Mouse (Mus musculus) frontal cortex, adult 2 months (tissue): ENCODE measurements at regions not wholly inside any gene's neighbourhood (a gene's known extent, or its start where the extent isn't known, plus 50 kb on each side); places are given as distances from the start of the nearest gene placed in this dataset.
A peak's percentile ranks its signal among the peaks of the same experiment; 100 is the strongest.

Source experiments
- DNase-seq, 2 experiments: peaks; one replicate each; pipeline ENCODE4 v3.0.0; 2022; ENCODE audit warnings: low spot score in 1 of 2; ENCODE audit errors: extremely low spot score in 1 of 2

GRCm38 (mm10) chr3:37858624-37859302 is 134.5 kb upstream of the Gm5148 start:
- DNase-seq, result no peak

GRCm38 (mm10) chr3:37846191-37847003 is 122.1 kb upstream of the Gm5148 start:
- no peak for DNase-seq

GRCm38 (mm10) chr3:37845313-37846023 is 121.2 kb upstream of the Gm5148 start:
- no peak for DNase-seq

- no peak for DNase-seq
Observed at GRCm38 (mm10) chr3:37844731-37845312, 120.5 kb upstream of the Gm5148 start.

GRCm38 (mm10) chr3:37842289-37842688 is 118.0 kb upstream of the Gm5148 start:
- DNase-seq, result no peak

- no peak for DNase-seq
Observed at GRCm38 (mm10) chr3:37838896-37839295, 114.6 kb upstream of the Gm5148 start.

- DNase-seq, result no peak
Observed at GRCm38 (mm10) chr3:37836749-37837148, 112.5 kb upstream of the Gm5148 start.

- DNase-seq, result no peak
Observed at GRCm38 (mm10) chr3:37835687-37836086, 111.4 kb upstream of the Gm5148 start.

- DNase-seq, result no peak
Observed at GRCm38 (mm10) chr3:37835135-37835534, 110.8 kb upstream of the Gm5148 start.

GRCm38 (mm10) chr3:37834626-37835025 is 110.3 kb upstream of the Gm5148 start:
- DNase-seq, result no peak

- DNase-seq, result no peak
Observed at GRCm38 (mm10) chr3:37833387-37833786, 109.1 kb upstream of the Gm5148 start.

- no peak for DNase-seq
Observed at GRCm38 (mm10) chr3:37827546-37827945, 103.3 kb upstream of the Gm5148 start.

- no peak for DNase-seq
Observed at GRCm38 (mm10) chr3:37825602-37826001, 101.3 kb upstream of the Gm5148 start.

GRCm38 (mm10) chr3:37824681-37825080 is 100.4 kb upstream of the Gm5148 start:
- DNase-seq, result no peak

- no peak for DNase-seq
Observed at GRCm38 (mm10) chr3:37819503-37819902, 95.2 kb upstream of the Gm5148 start.

GRCm38 (mm10) chr3:37817434-37817805 is 93.1 kb upstream of the Gm5148 start:
- DNase-seq, result peak; percentile 15 to 41

GRCm38 (mm10) chr3:37816781-37817433 is 92.6 kb upstream of the Gm5148 start:
- DNase-seq, result peak; percentile 14 to 66

- DNase-seq, result no peak
Observed at GRCm38 (mm10) chr3:37815771-37816170, 91.5 kb upstream of the Gm5148 start.

GRCm38 (mm10) chr3:37812936-37813335 is 88.6 kb upstream of the Gm5148 start:
- DNase-seq, result no peak

GRCm38 (mm10) chr3:37811429-37811828 is 87.1 kb upstream of the Gm5148 start:
- no peak for DNase-seq

- DNase-seq, result no peak
Observed at GRCm38 (mm10) chr3:37810763-37811162, 86.5 kb upstream of the Gm5148 start.
